Mouse (Mus musculus) layer of hippocampus, adult 18-20 months (tissue): ENCODE data around the gene Add2. TPM values are rescaled to one million over a fixed set of nuclear protein-coding genes. Genes with fewer than 3 reads are reported as not detected.

Source experiments
- DNase-seq, 2 experiments: peaks; one replicate each; pipeline ENCODE4 v3.0.0; 2022; ENCODE audit warnings: low spot score in 2 of 2
- total RNA-seq, 2 experiments: library from RNA; stranded (reverse); gene quantifications; 2 replicates each; pipeline ENCODE4 v1.2.3; 2021

Gene Add2
- total RNA-seq, 2 experiments from 2014 or later = 267 to 269 TPM

DNA sequence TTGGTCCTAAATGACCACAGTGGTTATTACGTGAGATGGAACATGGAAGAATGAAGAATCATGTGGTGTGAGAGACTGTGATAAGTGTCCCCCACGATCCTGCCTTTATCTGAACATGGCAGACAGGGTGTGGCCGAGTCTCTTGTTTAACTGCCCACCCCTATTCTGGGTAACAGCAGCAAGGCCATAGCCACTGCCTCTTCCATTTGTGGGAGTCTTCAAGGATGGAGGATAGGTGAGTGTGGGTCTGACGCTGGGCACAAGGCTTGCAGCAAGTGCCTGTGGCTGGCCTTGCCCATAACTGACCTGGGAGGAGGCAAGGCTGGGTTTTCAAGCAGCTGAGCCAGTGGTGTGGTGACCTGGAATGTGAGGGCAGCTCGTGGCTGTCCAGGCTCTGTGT lies 49.4 kb downstream of the Add2 start:
- DNase-seq = no peak

DNA sequence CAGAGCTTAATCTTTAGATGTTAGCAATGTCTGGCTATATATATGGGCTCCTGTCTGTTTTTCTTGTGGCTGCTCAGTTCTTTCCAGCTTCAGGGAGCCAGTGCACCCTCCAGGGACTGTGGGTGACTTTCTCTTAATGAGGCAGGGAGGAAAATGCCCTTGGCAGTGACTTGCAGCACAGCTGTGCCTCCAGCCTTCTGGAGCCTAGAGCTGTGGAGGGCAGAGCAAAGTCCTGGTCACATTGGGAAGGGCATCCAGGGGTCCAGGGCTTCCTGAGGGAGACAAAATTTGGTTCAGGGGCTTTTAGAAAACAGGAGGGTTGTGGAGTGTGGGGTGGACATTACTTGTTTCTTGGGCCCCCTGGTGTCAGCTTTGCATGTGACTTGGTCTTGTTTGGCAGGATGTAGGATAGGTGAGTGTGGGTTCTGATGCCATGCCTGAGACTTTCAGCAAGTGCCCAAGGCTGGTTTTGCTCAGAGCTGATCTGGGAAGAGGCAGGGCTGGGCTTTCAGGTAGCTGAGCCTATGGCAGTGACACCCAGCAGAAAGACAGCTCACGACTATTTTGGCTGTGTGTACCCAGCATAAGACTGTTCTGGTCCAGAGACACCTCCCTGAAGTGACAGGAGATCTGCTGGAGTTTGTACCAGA lies 50.0 kb downstream of the Add2 start:
- no peak for DNase-seq

- no peak for DNase-seq
Measured at GRCm38 (mm10) chr6:86079323-86079722, 50.8 kb downstream of the Add2 start.

GRCm38 (mm10) chr6:86085518-86085917 lies 57.0 kb downstream of the Add2 start:
- DNase-seq = peak; percentile 57 to 77

DNA sequence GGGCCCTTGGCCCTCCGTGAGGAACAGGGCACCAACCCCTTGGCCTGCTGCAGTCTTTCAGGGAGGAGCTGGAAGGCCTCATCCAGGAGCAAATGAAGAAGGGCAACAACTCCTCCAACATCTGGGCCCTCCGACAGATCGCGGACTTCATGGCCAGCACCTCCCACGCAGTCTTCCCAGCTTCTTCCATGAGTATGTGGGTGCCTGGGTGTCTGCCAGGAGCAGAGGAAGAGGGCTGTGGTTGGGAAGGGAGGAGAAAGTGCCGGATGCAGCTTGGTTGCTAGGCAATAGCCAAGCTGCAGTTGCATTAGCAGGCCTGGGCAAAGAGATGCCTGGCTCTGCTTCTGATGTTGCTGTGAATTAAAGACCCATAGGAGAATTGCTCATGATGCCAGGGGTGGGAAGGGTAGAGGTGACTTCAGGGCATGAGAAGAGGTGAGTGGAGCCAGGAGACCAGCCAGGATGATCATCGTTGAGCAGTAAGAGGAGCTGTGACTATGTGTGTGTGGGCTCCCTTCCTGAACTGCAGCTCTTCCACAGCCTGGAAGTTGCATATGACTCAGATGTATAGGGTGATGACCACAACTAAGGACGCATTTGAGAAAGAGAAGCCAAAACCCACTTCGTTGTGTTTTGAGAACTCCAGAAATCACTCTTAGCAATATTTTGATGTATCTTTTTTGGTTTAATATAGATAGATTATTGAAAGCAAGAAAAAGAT lies 58.5 kb downstream of the Add2 start:
- peak; percentile 88 to 90 for DNase-seq

- peak; percentile 79 to 94 for DNase-seq
Measured at GRCm38 (mm10) chr6:86087813-86088212, 59.3 kb downstream of the Add2 start.

DNA sequence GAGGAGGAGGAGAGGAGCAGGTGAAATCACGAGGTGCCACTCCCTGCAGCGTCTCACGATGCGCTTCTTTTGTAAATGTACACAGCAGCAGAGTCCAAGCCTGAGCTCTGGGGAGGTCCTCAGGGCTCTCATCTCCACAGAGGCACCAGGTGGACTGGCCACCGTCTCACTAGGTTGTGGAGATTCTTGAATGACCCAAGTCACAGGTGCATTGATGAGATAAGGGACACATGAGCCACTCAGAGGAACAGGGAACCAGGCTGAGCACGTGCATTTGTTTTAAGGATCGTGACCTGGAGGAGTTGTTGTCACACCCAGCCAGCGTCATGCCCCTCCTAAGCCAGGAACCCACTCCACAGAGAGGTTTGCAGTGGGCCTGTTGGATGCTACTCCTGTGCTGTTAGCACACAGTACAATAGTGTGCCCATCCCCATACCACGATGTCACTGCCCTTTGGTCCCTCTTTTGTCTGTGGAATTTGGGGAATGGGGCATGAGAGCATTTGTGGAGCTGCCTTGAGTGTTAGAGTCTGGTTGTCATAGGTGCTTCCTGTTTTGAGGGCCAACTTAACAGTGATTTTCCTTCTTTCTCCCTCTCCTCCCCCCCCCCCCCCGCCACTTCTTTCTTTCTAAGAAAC lies 65.8 kb downstream of the Add2 start:
- no peak for DNase-seq

GRCm38 (mm10) chr6:86095518-86095917 lies 67.0 kb downstream of the Add2 start:
- DNase-seq = no peak

- DNase-seq = no peak
Measured at GRCm38 (mm10) chr6:86096733-86097132, 68.3 kb downstream of the Add2 start.

- DNase-seq = no peak
Measured at GRCm38 (mm10) chr6:86097155-86097554, 68.7 kb downstream of the Add2 start.

- DNase-seq = no peak
Measured at GRCm38 (mm10) chr6:86099003-86099402, 70.5 kb downstream of the Add2 start.

DNA sequence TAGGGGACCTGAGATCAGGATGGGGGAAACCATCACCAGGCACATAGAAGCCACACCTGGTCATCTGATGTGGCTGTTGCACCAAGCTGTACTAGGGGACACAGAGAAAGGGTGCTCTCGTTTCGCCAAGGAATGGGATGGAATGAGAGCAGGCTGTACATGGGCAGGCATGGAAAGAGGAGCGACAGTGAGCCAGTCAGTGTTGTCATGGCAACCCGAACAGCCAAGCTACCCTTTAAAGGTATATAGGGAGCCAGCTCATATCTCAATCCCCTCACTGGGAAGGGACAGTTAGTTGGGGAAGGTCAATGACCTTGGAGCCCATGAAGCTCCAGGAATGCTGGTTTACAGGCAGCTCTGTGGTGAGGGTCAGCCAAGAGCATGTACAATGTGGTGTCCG lies 73.0 kb downstream of the Add2 start:
- no peak for DNase-seq

DNA sequence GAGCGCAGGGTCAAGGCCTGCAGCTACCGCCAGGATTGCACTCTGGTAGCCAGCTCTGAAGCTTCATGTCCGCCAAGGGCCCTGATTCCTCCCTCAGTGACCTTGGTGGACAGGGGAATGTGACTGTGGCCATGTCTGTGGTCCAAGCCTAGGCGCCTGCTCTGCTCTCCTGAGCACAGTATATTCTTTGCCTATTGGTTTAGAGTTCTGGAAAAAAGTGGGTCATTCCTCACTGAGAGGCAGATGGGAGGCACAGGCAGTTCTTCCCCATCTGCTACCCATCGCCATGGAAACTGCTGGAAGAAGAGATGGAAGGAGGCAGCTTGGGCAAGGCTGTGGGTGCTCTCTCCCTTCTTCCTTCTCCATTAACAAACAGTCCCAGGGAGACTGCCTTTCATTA lies 74.4 kb downstream of the Add2 start:
- peak; percentile 89 to 96 for DNase-seq

- DNase-seq = no peak
Measured at GRCm38 (mm10) chr6:86103614-86104013, 75.1 kb downstream of the Add2 start.

- no peak for DNase-seq
Measured at GRCm38 (mm10) chr6:86104719-86105118, 76.2 kb downstream of the Add2 start.

DNA sequence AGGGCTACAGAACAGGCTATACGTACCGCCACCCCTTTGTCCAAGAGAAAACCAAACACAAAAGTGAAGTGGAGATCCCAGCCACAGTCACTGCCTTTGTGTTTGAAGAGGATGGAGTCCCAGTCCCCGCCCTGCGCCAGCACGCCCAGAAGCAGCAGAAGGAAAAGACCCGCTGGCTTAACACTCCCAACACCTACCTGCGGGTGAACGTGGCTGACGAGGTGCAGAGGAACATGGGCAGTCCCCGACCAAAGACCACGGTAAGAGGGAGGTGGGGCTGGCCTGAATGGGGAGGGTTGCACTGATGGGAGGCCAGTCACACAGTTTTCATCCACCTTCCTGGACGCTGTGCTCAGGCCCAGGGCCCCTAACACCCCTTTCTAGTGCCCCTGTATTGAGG lies 77.6 kb downstream of the Add2 start:
- DNase-seq = no peak

DNA sequence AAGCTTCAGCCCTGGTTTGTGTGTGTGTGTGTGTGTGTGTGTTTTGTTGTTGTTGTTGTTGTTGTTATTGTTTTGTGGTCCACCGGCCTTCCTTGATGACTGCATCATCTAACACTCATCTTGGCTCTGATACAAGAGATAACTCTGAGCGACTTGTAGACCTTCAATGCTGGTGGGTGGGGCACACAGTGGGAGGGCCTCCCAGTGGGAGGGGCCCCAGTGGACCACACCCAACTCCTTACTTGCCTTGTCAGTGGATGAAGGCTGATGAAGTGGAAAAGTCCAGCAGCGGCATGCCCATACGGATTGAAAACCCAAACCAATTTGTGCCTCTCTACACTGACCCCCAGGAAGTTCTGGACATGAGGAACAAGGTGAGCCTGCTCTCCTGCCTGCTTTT lies 78.6 kb downstream of the Add2 start:
- DNase-seq = no peak

- peak; percentile 40 to 76 for DNase-seq
Measured at GRCm38 (mm10) chr6:86115843-86116242, 87.4 kb downstream of the Add2 start.

DNA sequence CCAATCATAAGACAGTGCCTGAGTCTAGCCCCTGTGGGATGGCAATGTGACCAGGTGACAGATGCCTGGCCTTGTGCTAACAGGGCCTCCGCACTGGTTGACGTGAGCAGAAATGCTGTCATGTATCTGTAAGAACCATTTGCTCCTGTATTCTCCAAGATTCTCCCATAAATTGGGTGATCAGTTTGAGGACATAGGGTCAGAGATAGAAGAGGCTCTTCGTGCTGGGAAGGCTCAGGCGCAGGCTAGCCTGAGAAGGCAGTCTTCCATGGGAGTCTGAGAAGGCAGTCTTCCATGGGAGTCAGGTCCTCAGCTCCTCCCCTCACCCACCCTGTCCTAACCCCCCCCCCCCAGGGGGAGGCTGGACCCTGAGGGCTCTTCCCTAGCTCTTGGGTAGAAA lies 94.6 kb downstream of the Add2 start:
- no peak for DNase-seq

DNA sequence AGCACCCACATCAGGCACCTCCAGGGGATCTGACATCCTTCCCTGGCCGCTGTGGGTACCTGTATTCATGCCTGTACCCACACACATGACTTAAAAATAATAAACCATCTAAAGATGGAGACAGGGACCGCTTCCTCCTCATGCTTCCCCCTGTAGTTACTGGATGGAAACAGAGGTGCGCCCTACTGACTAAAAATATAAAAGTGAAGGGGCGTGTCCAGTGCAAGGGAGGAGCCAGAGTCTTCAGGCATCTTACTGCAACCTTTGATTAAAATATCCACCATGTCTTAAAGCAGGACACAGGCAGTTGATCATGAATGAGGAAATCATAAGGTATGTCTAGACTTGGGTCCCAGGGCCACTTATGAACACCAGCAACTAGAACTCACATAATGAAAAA lies 97.3 kb downstream of the Add2 start:
- no peak for DNase-seq

DNA sequence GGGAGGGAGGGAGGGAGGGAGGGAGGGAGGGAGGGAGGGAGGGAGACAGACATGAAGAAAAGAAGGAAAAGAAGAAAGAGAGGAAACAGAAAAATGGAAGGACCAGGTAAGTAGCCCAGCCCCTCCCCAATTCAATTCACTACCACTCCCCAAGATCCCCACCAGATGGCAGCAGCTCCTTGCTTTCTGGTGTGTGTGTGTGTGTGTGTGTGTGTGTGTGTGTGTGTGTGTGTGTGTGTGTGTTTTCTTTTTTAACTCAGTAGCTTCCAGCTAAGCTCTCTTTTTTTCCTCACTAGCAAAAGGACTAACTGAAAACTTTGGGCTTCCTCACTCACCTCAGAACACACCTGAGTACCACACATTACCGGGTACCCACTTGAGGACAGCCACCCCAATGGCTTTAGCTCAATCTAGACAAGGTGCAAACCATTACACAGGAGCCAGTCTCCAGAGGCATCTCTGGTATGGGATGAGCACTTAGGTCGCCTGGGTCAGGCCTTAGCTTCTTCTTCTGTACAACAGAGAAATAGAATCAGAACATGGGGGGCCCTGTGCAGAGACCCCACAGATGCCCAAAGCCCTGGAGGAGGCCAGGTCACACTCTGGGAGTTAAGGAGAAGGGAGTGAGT lies 98.6 kb downstream of the Add2 start:
- peak in 1 of 2 experiments; percentile 75 for DNase-seq

DNA sequence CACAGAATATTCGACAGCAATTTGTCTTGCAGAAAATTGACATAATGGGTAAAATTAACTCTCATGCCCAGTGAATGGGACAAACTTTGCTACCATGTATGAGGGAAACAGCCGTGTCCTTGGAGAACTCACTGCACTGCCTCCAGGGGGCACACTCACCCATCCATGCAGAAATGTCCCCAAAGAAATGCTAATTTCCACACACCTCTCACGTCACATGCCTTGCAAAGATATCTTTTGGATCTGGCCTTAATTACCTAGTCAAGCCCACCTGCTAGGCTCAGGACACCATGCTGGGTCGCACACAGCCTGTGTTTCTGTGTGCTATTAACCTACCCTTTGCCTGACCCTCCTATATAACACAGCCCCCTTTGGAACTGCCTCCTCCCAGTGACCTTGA lies 100.0 kb downstream of the Add2 start:
- DNase-seq = peak in 1 of 2 experiments; percentile 57
